Mouse (Mus musculus) CH12.LX (cell line): ENCODE results near the gene Cacnb2. TPM values are rescaled to one million over a fixed set of nuclear protein-coding genes. Genes with fewer than 3 reads are reported as not detected.

Source experiments
- DNase-seq: peaks from one replicate; pipeline ENCODE4 v3.0.0-alpha.2; 2013; ENCODE audit errors: extremely low read depth
- H3K27ac ChIP-seq: 2 replicates; pipeline ENCODE4 v1.5.1; 2012; ENCODE audit warnings: low read depth, mild to moderate bottlenecking, control low read depth, moderate library complexity; ENCODE audit not compliant: insufficient read depth
- H3K27me3 ChIP-seq: replicated peaks from 2 replicates; pipeline ENCODE3; 2012; ENCODE audit warnings: inconsistent platforms
- H3K36me3 ChIP-seq, 2 experiments: replicated peaks in 1 of 2; 2 replicates each; pipeline versions ENCODE3 to v1.6.1; 2012; ENCODE audit warnings: inconsistent platforms in 1 of 2, low read length in 1 of 2, mild to moderate bottlenecking in 1 of 2, mixed read lengths in 1 of 2, moderate library complexity in 1 of 2; ENCODE audit not compliant: control insufficient read depth in 1 of 2, insufficient read depth in 1 of 2
- H3K4me1 ChIP-seq, 2 experiments: 2 replicates each; pipeline ENCODE4 v1.6.1; 2012; ENCODE audit warnings: inconsistent platforms in 1 of 2, moderate library complexity in 1 of 2; ENCODE audit not compliant: insufficient read depth in 2 of 2, control insufficient read depth in 1 of 2
- H3K4me2 ChIP-seq: 2 replicates; pipeline ENCODE4 v1.6.1; 2012; ENCODE audit warnings: low read depth, mild to moderate bottlenecking, control low read depth; ENCODE audit not compliant: poor library complexity, insufficient read depth, severe bottlenecking
- H3K4me3 ChIP-seq, 3 experiments: fragments of 150-350 bp in 1 of 3; sonication (generic) in 1 of 3; replicated peaks in 1 of 3; 2 replicates each; pipeline versions ENCODE3 to v1.5.1; 2011 to 2012; ENCODE audit warnings: low read depth in 2 of 3, low read length in 2 of 3, mild to moderate bottlenecking in 2 of 3, moderate library complexity in 2 of 3, control low read depth in 1 of 3, improper control_type of control experiment in 1 of 3, inconsistent platforms in 1 of 3, mixed read lengths in 1 of 3; ENCODE audit not compliant: poor library complexity in 1 of 3
- H3K79me2 ChIP-seq: replicated peaks from 2 replicates; pipeline ENCODE4 v1.6.1; 2012; ENCODE audit warnings: mild to moderate bottlenecking, moderate library complexity; ENCODE audit not compliant: control insufficient read depth, poor library complexity, insufficient read depth, severe bottlenecking; ENCODE audit errors: extremely low read depth
- H3K9ac ChIP-seq: 2 replicates; pipeline ENCODE4 v1.6.1; 2012; ENCODE audit warnings: low read depth, mild to moderate bottlenecking, control low read depth, moderate library complexity; ENCODE audit not compliant: insufficient read depth
- H3K9me3 ChIP-seq: replicated peaks from 2 replicates; pipeline ENCODE3; 2012; ENCODE audit warnings: low read length, inconsistent platforms, mixed read lengths
- BHLHE40 ChIP-seq: IDR thresholded peaks from 2 replicates; pipeline ENCODE4 v1.6.1; 2011; ENCODE audit warnings: mild to moderate bottlenecking, low read depth, low read length, improper control_type of control experiment
- ETS1 ChIP-seq: conservative IDR thresholded peaks from 2 replicates; pipeline ENCODE4 v1.6.1; 2012; ENCODE audit warnings: low read depth, mild to moderate bottlenecking, inconsistent platforms, low read length, improper control_type of control experiment, moderate library complexity
- GABPA ChIP-seq: IDR thresholded peaks from 2 replicates; pipeline ENCODE4 v1.6.1; 2012; ENCODE audit warnings: low read depth, low read length, improper control_type of control experiment, inconsistent platforms; ENCODE audit not compliant: insufficient replicate concordance
- JUND ChIP-seq: conservative IDR thresholded peaks from 2 replicates; pipeline ENCODE4 v1.6.1; 2011; ENCODE audit warnings: low read depth, low read length, improper control_type of control experiment
- KAT2A ChIP-seq: IDR thresholded peaks from 2 replicates; pipeline ENCODE4 v1.6.1; 2012; ENCODE audit warnings: low read length, improper control_type of control experiment, inconsistent platforms; ENCODE audit not compliant: insufficient replicate concordance
- MAFK ChIP-seq: IDR thresholded peaks from 2 replicates; pipeline ENCODE4 v1.6.1; 2011; ENCODE audit warnings: low read length, improper control_type of control experiment; ENCODE audit not compliant: insufficient replicate concordance
- MAZ ChIP-seq: IDR thresholded peaks from 2 replicates; pipeline ENCODE4 v1.6.1; 2012; ENCODE audit warnings: low read depth, mild to moderate bottlenecking, inconsistent platforms, low read length, improper control_type of control experiment, moderate library complexity
- NRF1 ChIP-seq: IDR thresholded peaks from 2 replicates; pipeline ENCODE4 v1.6.1; 2014; ENCODE audit warnings: low read depth, mild to moderate bottlenecking, inconsistent platforms, low read length, improper control_type of control experiment, moderate library complexity
- RCOR1 ChIP-seq: conservative IDR thresholded peaks from 2 replicates; pipeline ENCODE4 v1.6.1; 2012; ENCODE audit warnings: low read depth, mild to moderate bottlenecking, inconsistent platforms, low read length, improper control_type of control experiment
- SIN3A ChIP-seq: IDR thresholded peaks from 2 replicates; pipeline ENCODE4 v1.6.1; 2012; ENCODE audit warnings: low read length, improper control_type of control experiment, inconsistent platforms
- USF1 ChIP-seq: IDR thresholded peaks from 2 replicates; pipeline ENCODE4 v1.6.1; 2014; ENCODE audit warnings: low read depth, mild to moderate bottlenecking, inconsistent platforms, low read length, improper control_type of control experiment
- ZKSCAN1 ChIP-seq: IDR thresholded peaks from 2 replicates; pipeline ENCODE4 v1.6.1; 2012; ENCODE audit warnings: low read depth, inconsistent platforms, low read length, improper control_type of control experiment, borderline replicate concordance
- ZNF384 ChIP-seq: IDR thresholded peaks from 2 replicates; pipeline ENCODE4 v1.6.1; 2012; ENCODE audit warnings: low read depth, low read length, improper control_type of control experiment, inconsistent platforms
- dilution Hi-C: fragments of 300-500 bp; cut with MboI; formaldehyde crosslinking; loops from 2 replicates; pipeline ENCODE4 v1.14.3; 2020; ENCODE audit warnings: low sequenced_read_pairs; ENCODE audit not compliant: extremely low pct_unique_long_range_greater_than_20kb, extremely low pct_ligation_motif_present
- in situ Hi-C: fragments of 300-500 bp; cut with MboI; formaldehyde crosslinking; loops from 3 replicates; pipeline ENCODE4 v1.14.3; 2019; ENCODE audit warnings: low sequenced_read_pairs, low pct_ligation_motif_present, low pct_unique_long_range_greater_than_20kb, mixed read lengths
- polyA plus RNA-seq: library from polyadenylated mRNA; unstranded; fragments of >175 nt; gene quantifications from 2 replicates; pipeline ENCODE4 v1.2.1, GENCODE M21; 2012; ENCODE audit warnings: low read depth; ENCODE audit not compliant: insufficient read length
- total RNA-seq, 2 experiments: library from RNA; depleted of rRNA; stranded (reverse); fragments of 300-350 nt in 1 of 2; fragments of >200 nt in 1 of 2; gene quantifications; 2 replicates each; pipeline ENCODE4 v1.2.3; 2012 to 2014

The Cacnb2 gene
- total and polyA plus RNA-seq, 3 experiments, result 0.42 to 2.8 (median 0.93) TPM

DNA sequence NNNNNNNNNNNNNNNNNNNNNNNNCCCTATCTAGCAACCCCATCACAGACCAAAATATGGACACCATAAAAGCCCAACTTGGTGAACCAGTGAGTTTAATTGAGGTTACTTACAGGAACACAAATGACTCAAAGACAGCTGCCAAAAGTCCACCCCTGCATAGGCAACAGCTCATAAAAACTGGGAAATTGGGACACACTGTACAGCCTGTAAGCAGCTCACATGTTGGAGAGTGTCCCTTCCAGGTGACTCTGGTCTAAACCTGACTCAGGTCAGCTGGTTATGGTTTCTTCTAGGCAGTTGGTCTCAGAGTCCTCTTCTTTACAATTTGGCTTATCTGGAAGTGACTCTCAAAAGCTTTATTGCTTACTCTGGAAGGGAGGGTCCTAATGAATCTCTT, 212.1 kb downstream of the Cacnb2 start:
- H3K4me2 ChIP-seq, result no peak overlapping the region
- no peak for TF ChIP-seq ETS1
- TF ChIP-seq MAFK, result no peak
- no peak for TF ChIP-seq KAT2A
- no peak for TF ChIP-seq MAZ
- no peak for TF ChIP-seq RCOR1
- no peak for TF ChIP-seq JUND
- TF ChIP-seq BHLHE40, result no peak
- no peak for TF ChIP-seq SIN3A
- no peak for TF ChIP-seq USF1
- H3K27me3 ChIP-seq, result no peaks in the 10 kb centered on the region
- no peak overlapping the region for H3K27ac ChIP-seq
- H3K9ac ChIP-seq, result no peak overlapping the region
- no peaks in the 10 kb centered on the region for H3K36me3 ChIP-seq
- H3K79me2 ChIP-seq, result no peaks in the 10 kb centered on the region
- in situ Hi-C loops, result no loop called here
- H3K4me3 ChIP-seq, result no peak overlapping the region
- no peaks in the 10 kb centered on the region for H3K9me3 ChIP-seq
- dilution Hi-C loops, result no loop called here
- no peak for DNase-seq
- no peaks in the 10 kb centered on the region for H3K4me1 ChIP-seq

DNA sequence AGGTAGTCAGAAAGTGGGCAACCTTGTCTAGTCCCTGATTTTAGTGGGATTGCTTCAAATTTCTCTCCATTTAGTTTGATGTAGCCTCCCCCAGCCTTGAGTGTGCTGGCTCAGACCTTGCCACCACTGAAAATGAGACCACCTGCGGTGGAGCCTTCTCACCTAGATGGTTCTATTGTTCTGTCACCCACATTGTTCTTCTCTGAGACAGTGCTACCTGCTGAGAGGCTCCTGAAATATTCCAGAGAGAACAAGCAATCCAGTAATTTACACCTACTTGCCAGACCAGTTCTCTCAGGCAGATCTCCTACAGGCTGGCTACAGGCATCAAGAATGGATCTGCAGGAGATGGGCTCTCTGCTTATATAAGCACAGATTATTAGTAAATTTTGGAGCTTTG, 215.8 kb downstream of the Cacnb2 start:
- H3K27ac ChIP-seq, result no peak overlapping the region
- dilution Hi-C loops, result no loop called here
- H3K36me3 ChIP-seq, result no peaks in the 10 kb centered on the region
- DNase-seq, result no peak
- no peak overlapping the region for H3K4me2 ChIP-seq
- no peaks in the 10 kb centered on the region for H3K9me3 ChIP-seq
- H3K9ac ChIP-seq, result no peak overlapping the region
- H3K4me1 ChIP-seq, result 0 out of 4 replicates have a peak, but pooled peaks cover 0 to 2% of the 10 kb centered on the region in 2 experiments
- H3K27me3 ChIP-seq, result no peaks in the 10 kb centered on the region
- in situ Hi-C loops, result no loop called here
- H3K79me2 ChIP-seq, result no peaks in the 10 kb centered on the region
- TF ChIP-seq SIN3A, result no peak
- no peak for TF ChIP-seq ZNF384
- TF ChIP-seq GABPA, result no peak
- no peak for TF ChIP-seq MAZ
- no peak for TF ChIP-seq USF1
- TF ChIP-seq NRF1, result no peak
- no peak for TF ChIP-seq ZKSCAN1
- no peak for TF ChIP-seq ETS1
- TF ChIP-seq, all 38 proteins: peak for 0
- H3K4me3 ChIP-seq, result no peak overlapping the region

DNA sequence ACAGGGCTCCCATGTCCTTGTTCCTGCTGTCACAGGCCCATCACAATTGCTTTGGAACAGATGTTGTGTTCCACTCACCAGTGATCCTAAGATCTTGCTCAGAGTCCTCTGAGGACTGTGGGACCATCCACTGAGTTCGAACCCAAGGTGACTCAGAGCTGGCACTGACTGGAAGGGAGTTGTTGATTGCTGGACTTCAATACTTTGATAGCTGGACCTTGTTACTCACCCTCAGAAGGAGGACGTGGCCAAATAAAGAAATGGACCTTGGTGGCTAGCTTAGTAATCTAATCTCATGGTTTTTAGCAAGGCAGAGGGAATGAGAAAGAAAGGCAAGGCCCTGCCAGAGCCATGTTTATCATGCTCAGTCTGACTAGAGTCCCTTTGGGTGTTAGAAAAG, 218.1 kb downstream of the Cacnb2 start:
- H3K27me3 ChIP-seq, result no peaks in the 10 kb centered on the region
- no peak overlapping the region for H3K9ac ChIP-seq
- H3K9me3 ChIP-seq, result no peaks in the 10 kb centered on the region
- TF ChIP-seq JUND, result no peak
- in situ Hi-C loops, result no loop called here
- dilution Hi-C loops, result no loop called here
- H3K27ac ChIP-seq, result no peak overlapping the region
- H3K36me3 ChIP-seq, result no peaks in the 10 kb centered on the region
- DNase-seq, result no peak
- H3K4me2 ChIP-seq, result no peak overlapping the region
- no peak overlapping the region for H3K4me3 ChIP-seq
- H3K79me2 ChIP-seq, result no peaks in the 10 kb centered on the region
- H3K4me1 ChIP-seq, result 0 out of 4 replicates have a peak, but pooled peaks cover 0 to 2% of the 10 kb centered on the region in 2 experiments
